Mouse (Mus musculus) left cerebral cortex, adult 18-20 months (tissue): ENCODE data around the gene Olfr1044. TPM values are rescaled to one million over a fixed set of nuclear protein-coding genes. Genes with fewer than 3 reads are reported as not detected.
"Not testable (repeated sequence)": the region's sequence is repeated elsewhere in the genome, so short reads cannot be mapped to it uniquely, and the experiment has no call there.

Source experiments
- DNase-seq, 2 experiments: peaks; one replicate each; pipeline ENCODE4 v3.0.0; 2021 to 2022; ENCODE audit warnings: low spot score in 2 of 2, mixed read lengths in 1 of 2
- long read RNA-seq, 2 experiments: library from polyadenylated mRNA; stranded (forward); transcript quantifications; one replicate each; pipeline ENCODE4 v2.0.0; 2021
- total RNA-seq, 2 experiments: library from RNA; stranded (reverse); gene quantifications; 2 replicates each; pipeline ENCODE4 v1.2.3; 2021

Olfr1044 gene
- total RNA-seq = not detected
- long read RNA-seq, experiment 1 = 0 reads
- long read RNA-seq, experiment 2 = 0 reads

DNA sequence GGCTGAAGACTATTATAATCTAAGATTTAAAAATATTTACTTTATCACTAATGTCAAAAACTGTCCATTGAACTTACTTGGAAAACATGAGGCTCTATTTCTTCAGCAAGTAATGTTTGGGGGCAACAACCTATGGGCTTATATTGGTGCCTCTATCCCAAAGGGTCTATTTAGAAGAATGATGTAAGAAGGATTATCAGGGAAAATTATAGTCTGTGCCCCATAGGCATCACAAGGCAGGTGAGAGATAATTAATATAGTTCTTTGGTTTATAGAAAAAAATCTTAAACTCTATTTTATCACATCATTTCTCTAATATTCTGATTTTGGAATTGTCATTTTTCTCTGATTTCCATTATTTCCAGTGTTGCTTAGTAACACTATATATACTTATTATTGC is at the start of gene Olfr1044:
Gene Olfr1044 (minus strand): TSS at position 101 of the 400 bp plus-strand sequence.
- DNase-seq = no peak

DNA sequence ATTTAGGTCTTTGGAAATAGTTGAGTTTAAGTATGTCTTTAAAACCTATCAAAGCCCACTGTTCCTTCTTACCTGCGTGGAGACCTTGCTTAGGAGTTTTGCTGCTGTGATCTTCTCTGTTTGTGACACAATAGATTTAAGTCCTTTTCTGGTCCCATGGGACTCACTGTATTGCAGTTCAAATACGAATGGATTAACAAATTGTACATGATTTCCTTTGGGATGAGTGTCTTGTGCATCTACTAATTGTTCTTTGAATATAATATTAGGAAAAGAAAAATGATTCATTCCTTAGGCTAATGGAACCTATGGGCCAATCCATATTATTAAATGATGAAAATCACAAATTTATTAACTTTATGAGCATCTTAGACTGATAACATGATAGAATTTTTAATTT is 41.6 kb upstream of the Olfr1044 start, which contains the start of gene Olfr1046:
Gene Olfr1046 (minus strand): TSS at position 101 of the 400 bp plus-strand sequence.
- no peak for DNase-seq

- DNase-seq = no peak
These were observed 25.3 kb upstream of the Olfr1044 start, which contains the start of gene Olfr1045 for GRCm38 (mm10) chr2:86202909-86203308. Gene Olfr1045 (minus strand): TSS chr2:86203009.

DNA sequence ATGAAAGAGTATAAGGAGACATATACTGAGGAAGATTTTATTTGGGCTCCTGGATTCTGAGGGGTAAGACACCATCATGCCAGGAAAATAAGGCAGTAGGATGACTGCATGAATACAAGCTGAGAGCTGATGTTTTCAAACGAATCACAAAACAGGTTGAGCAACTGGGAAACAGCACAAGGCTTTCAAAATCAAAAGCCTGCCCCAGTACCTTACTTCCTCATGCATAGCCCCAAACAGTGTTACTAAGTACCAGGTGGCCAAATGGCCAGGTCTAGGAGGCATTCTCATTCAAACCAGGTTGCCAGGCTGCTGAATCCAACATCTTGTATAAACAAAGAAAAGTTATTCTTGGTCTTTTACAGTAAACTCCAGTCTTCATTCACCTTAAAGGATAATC is 18.2 kb upstream of the Olfr1044 start:
- DNase-seq = no peak

GRCm38 (mm10) chr2:86185583-86185982 is 8.0 kb upstream of the Olfr1044 start, which contains the start of gene Olfr52:
Gene Olfr52 (minus strand): TSS chr2:86185683.
- DNase-seq = no peak

DNA sequence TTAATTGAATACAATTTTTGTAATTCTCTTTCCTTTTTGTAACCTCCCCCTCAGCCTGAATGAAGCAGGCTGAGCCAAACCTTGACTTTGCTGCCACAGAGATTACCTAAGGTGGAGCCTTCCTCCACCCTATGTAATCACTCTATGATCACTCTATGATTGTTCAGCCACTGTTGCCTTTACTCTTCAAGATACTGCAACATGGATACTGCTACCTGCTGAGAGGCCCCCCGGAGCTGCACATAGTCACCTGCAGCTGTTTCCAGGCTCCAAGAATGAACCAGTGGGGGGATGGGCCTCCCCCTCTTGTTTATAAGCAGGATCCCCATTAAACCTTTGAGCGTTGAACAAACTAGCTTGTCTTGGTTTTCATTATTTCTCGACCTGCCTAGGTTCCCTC is 2.3 kb upstream of the Olfr1044 start:
- no peak for DNase-seq

DNA sequence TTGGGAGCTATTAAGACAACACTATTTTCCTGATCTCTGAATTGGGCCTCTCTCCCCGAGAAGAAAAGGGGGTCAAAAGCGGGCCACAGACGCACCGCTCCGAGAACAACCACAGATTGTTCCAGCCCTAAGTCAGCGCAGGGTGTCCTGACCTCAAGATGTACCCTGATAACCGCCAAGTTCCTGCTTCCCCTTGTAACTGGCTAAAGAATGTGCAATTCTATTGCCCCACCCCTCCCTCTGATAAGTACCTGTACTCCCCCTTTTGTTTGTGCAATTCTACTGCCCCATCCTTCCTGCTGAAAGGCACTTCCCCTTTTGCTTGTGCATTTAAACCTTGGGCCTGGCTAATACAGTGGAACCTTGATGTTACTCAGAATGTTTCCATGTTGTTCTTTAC is 2.2 kb downstream of the Olfr1044 start:
- DNase-seq = not testable (repeated sequence)

DNA sequence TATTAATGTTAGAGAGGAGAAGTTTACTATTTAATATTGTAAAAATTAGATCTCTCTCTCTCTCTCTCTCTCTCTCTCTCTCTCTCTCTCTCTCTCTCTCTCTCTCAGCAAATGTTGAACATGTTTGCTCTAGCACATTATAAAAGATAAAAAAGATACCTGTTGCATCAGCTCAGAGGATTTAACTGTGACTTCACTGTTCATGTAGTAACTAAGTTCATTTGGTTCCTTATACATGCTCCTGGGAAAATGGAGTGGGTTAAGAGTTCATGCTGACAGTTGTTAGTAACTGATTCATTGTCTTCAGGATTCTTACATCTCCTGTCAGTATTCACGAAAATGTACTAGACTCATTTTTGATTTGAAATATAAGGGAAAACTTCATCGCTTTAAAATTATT is 10.2 kb downstream of the Olfr1044 start, which contains the start of gene Olfr1043:
Gene Olfr1043 (minus strand): TSS at position 101 of the 400 bp plus-strand sequence.
- DNase-seq = no peak

DNA sequence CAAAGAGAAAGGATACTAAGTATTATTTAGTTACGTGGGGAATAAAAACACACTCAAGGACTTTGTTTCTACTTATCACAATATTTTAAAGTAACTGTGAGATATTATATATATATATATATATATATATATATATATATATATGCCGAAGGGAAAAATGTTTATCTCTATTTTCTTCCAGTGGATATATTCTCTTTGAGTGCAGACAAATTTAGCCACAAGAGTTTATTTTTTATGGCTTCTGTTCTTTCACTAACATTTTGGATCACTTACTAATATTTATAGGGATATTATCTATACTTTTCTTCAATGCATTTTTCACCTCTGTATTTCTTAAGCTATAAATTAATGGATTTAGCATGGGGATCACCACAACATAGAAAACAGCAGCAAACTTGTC is 15.9 kb downstream of the Olfr1044 start, which contains the start of gene Olfr1042:
Gene Olfr1042 (minus strand): TSS at position 101 of the 400 bp plus-strand sequence.
- no peak for DNase-seq

- DNase-seq = no peak
These were observed 31.0 kb downstream of the Olfr1044 start, which contains the start of gene Olfr1040 for GRCm38 (mm10) chr2:86146632-86147031. Gene Olfr1040 (minus strand): TSS chr2:86146732.

- no peak for DNase-seq
These were observed 41.8 kb downstream of the Olfr1044 start, which contains the start of gene Olfr1039 for GRCm38 (mm10) chr2:86135828-86136227. Gene Olfr1039 (minus strand): TSS chr2:86135928.

Other genes starting within 250 kb of the Olfr1044 start
- gene Olfr1028, start 227.4 kb downstream of the Olfr1044 start, total RNA-seq = not detected
- not detected for gene Olfr1029, start 203.9 kb downstream of the Olfr1044 start, total RNA-seq
- gene Olfr1030, start 198.5 kb downstream of the Olfr1044 start, total RNA-seq = not detected
- not detected for gene Olfr1031, start 187.5 kb downstream of the Olfr1044 start, total RNA-seq
- not detected for gene Olfr1032, start 172.3 kb downstream of the Olfr1044 start, total RNA-seq
- not detected for gene Olfr1033, start 157.2 kb downstream of the Olfr1044 start, total RNA-seq
- not detected for gene Olfr1034, start 132.0 kb downstream of the Olfr1044 start, total RNA-seq
- gene Olfr1036, start 103.8 kb downstream of the Olfr1044 start, total RNA-seq = not detected
- not detected for gene Olfr1037, start 90.4 kb downstream of the Olfr1044 start, total RNA-seq
- gene Olfr1039, start 41.9 kb downstream of the Olfr1044 start, total RNA-seq = not detected
- not detected for gene Olfr1040, start 31.1 kb downstream of the Olfr1044 start, total RNA-seq
- not detected for gene Olfr1042, start 16.0 kb downstream of the Olfr1044 start, total RNA-seq
- not detected for gene Olfr1043, start 10.3 kb downstream of the Olfr1044 start, total RNA-seq
- not detected for gene Olfr52, start 7.9 kb upstream of the Olfr1044 start, total RNA-seq
- not detected for gene Olfr1045, start 25.2 kb upstream of the Olfr1044 start, total RNA-seq
- not detected for gene Olfr1046, start 41.5 kb upstream of the Olfr1044 start, total RNA-seq
- not detected for gene Olfr1047, start 53.6 kb upstream of the Olfr1044 start, total RNA-seq
- gene Olfr1048, start 62.5 kb upstream of the Olfr1044 start, total RNA-seq = not detected
- not detected for gene Olfr1049, start 80.5 kb upstream of the Olfr1044 start, total RNA-seq
- gene Olfr1051, start 101.3 kb upstream of the Olfr1044 start, total RNA-seq = not detected
- gene Olfr1052, start 114.6 kb upstream of the Olfr1044 start, total RNA-seq = not detected
- gene Olfr1053, start 137.5 kb upstream of the Olfr1044 start, total RNA-seq = not detected
- not detected for gene Olfr1054, start 157.6 kb upstream of the Olfr1044 start, total RNA-seq
- not detected for gene Olfr1055, start 172.5 kb upstream of the Olfr1044 start, total RNA-seq
- not detected for gene Olfr1056, start 184.6 kb upstream of the Olfr1044 start, total RNA-seq
- gene Olfr1057, start 200.6 kb upstream of the Olfr1044 start, total RNA-seq = not detected
- not detected for gene Olfr1058, start 210.7 kb upstream of the Olfr1044 start, total RNA-seq
- gene Olfr1061, start 236.2 kb upstream of the Olfr1044 start, total RNA-seq = not detected
- not detected for gene Olfr1062, start 248.9 kb upstream of the Olfr1044 start, total RNA-seq